Mouse (Mus musculus) thymus, postnatal 14 days (tissue): ENCODE data around the gene Tnk2.
"Not testable (repeated sequence)": the region's sequence is repeated elsewhere in the genome, so short reads cannot be mapped to it uniquely, and the experiment has no call there.

ENCODE experiments used
- DNase-seq: peaks from one replicate; pipeline ENCODE4 v3.0.0; 2021

Gene Tnk2

DNA sequence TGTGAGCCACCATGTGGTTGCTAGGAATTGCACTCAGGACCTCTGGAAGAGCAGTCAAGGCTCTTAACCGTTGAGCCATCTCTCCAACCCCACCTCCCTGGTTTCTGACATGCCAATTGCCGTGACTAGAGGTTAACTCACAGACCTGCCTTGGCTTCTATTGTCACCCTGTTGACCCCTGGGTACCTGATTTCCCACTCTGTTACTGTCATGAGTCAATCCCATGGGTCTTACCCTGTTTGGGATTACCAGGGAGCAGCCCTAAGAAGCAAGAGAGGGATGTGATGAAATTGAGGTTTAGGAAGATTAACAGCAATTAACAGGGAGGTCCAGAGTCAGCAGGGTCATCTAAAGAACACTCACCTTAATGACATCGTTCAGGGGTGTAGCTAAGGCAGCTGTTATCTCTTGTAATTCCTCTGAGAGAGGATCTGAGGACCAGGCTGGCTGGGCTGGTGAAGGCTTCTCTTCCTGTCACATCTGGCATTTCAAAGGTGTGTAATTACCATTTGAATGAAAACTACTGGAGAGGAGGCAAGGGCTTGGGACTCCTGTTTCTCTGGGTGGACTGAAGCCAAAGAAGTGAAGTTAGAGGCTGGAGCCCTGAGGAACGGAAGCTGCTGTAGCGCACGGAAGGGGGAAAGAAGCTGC, 6.7 kb upstream of the Tnk2 start:
- DNase-seq: no peak

DNA sequence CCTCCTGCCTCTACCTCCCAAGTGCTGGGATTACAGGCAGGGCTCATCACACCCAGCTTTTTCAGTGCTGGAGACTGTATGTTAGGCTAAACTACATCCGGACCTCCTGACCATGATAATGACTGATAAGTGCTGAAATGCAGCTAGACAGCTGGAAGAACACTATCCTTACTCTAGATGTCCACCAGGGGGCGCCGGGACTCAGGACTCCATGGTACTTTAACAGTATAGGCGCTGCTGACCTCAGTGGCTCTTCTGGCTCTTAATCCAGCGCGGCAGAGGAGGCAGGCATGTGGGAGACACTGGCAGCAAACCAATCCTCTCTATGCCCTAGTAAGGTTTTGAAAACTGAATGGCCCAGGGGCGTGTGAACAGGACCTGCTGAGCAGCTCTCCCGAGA, 5.2 kb upstream of the Tnk2 start:
- DNase-seq: peak; percentile 89

DNA sequence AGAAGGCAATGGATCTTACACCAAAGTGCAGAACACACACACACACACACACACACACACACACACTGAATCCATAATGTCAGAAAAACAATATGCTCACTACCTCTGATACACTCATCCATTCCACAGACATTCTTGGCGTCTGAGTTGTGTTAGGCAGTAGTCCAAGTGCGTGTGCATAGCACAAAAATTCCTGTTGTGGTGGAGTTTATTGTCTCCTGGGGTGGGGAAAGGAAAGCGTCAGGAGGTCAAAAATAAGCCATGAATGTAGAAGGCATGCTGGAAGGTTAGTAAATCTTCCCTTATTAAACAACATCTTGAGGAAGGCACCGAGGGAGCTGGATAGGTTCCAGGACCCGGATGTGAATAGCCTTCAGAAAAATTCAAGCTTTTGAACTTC, 3.6 kb upstream of the Tnk2 start:
- DNase-seq: no peak

- DNase-seq: not testable (repeated sequence)
Measured at GRCm38 (mm10) chr16:32640683-32641082, 3.0 kb upstream of the Tnk2 start.

- no peak for DNase-seq
Measured at GRCm38 (mm10) chr16:32641440-32642219, 2.0 kb upstream of the Tnk2 start.

DNA sequence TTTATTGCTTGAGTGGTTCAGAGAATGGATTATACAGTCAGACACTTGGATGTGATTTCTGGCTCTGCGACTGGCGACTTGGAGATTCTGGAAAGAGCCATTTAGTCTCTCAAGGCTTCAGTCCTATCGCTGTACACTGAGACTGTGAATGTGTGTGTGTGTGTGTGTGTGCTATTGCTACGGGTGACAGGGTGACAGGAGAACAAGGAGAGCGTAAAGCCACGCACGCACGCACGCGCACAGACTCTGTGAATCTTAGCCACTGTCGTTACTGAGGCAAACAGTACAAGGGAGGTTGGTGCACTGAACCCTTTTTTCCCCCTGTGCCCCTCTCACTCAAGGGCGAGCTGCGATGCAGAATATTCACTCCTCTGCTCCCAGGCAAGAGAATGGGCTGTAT, 1.4 kb upstream of the Tnk2 start:
- peak; percentile 46 for DNase-seq

GRCm38 (mm10) chr16:32644069-32644800, 561 bp downstream of the Tnk2 start:
- DNase-seq: peak; percentile 72

DNA sequence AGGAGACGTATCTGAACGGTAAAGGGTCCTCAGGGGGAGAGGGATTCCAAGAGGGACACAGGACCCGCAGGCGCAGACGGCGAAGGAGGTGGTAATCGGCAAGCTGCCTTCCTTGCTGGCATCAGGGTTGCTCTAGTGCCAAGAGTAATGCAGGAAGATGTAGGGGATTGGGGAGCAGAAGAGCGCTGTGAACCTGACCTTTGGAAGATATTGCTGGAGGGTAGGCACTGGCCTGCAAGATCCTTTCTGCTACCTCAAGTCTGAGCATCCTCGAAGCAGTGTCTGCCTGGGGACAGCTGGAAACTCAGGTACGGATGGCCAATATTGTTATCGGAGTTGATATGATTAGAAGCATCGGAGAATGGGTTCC, 1.1 kb downstream of the Tnk2 start:
- no peak for DNase-seq

- peak; percentile 81 for DNase-seq
Measured at GRCm38 (mm10) chr16:32645361-32645914, 1.8 kb downstream of the Tnk2 start.

GRCm38 (mm10) chr16:32646014-32646413, 2.3 kb downstream of the Tnk2 start:
- DNase-seq: no peak

GRCm38 (mm10) chr16:32647712-32648111, 4.0 kb downstream of the Tnk2 start:
- DNase-seq: no peak

DNA sequence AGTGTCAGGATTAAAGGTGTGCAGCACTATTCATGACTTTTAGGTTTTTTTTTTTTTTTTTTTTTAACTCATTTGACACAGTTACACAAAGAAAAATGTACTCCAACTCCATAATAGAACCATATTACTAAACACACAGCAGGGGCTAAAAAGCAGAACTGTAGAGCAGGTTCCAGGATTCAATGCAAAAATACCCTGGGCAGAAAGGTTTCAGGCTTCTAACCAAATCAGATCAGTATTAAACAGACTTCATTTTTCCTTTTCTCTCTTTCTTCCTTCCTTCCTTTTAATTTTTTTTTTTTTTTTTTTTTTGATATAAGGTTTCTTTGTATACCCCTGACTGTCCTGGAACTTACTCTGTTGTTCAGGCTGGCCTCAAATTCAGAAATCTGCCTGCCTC, 6.8 kb downstream of the Tnk2 start:
- DNase-seq: no peak

DNA sequence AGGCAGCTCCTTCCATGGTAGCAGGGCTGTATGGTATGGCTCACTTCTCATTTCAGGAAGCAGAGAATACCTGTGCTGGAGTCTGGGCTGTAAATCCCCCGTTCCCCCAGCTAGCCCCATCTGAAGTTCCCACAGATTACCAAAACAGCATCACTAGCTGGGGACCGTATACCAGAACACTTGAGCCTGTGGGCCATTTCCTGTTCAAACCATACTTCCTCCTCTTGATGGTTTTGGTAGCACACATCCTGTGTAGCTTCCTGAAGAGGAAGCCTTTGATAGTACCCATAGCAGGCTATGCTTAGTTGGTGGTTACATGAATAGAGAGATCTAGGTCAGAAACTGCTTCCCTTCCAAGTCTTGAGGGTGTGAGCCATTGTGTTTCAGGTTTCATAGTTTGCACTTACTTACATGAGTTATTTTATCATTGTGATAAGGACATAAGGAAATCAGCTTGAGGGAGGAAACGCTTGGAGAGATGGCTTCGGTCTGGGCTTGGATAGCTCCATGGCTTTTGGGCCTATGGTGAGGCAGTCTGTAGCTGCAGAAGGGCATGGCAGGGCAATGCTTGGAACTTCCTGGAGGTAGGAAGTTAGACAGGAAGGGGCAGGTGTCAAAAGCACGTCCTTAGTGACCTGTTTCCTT, 7.4 kb downstream of the Tnk2 start:
- DNase-seq: peak; percentile 72

- no peak for DNase-seq
Measured at GRCm38 (mm10) chr16:32654071-32654733, 10.5 kb downstream of the Tnk2 start.

- no peak for DNase-seq
Measured at GRCm38 (mm10) chr16:32655534-32655933, 11.9 kb downstream of the Tnk2 start.

DNA sequence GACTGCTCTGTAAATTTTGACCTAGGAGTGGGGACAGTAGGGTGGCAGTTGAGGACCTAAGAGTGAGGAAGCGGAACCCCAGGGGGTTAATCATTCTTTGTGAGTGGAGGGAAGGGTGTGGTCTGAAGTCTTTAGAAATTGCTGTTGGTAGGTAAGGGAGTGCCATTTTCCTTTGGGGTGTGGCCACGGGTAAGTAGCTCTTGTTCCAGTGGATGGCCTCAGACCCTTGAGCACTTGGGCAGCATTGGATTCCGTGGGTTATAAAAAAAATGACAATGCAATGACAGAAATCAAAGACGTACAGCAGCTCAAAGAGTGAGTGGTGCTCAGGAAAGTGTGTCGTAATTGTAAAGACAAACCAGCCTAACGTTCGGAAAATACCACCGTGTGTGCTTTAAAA, 12.6 kb downstream of the Tnk2 start:
- no peak for DNase-seq

- DNase-seq: no peak
Measured at GRCm38 (mm10) chr16:32656794-32657193, 13.1 kb downstream of the Tnk2 start.

GRCm38 (mm10) chr16:32657498-32658250, 14.0 kb downstream of the Tnk2 start:
- DNase-seq: no peak

DNA sequence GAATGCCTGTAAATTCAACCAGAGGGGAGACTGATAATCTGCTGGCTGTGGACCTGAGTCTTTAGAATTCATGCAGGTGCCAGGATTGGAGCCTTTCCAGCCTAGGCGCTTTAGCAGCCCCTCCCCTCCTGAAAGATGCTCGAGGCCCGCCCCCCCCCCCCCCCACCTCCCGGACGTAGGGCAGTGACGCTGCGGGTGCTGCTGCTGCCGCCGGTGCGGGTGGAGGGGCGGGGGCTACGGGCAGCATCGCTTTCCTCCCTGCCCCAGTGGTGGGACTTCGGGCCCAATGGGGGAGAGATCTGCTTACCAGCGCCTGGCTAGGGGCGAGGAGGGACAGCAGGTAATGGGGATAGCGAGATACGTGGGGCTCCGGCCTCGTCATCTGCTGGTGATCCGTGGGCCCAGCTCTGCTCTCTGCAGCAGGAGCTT, 15.1 kb downstream of the Tnk2 start:
- peak; percentile 71 for DNase-seq

- DNase-seq: no peak
Measured at GRCm38 (mm10) chr16:32659385-32659784, 15.7 kb downstream of the Tnk2 start.

DNA sequence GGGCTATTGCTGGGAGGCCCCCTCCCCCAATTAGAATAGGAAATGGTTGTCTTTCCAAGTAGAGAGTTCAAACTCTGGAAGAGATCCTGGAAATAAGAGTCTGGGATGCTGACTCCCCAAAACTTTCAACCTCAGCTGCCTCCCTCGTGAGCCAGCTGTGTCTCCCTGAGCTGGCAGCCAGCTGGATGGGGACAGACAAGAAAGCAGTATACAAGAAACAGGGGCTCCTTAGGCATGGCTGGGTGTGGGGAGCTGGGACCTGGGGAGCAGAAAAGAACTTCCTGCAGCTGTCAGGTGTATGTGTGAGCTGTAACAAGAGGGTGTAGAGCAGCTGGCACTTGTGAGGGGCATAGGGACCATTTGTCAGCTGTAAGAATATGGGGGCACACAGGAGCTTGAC, 16.4 kb downstream of the Tnk2 start:
- DNase-seq: peak; percentile 87
